ENCODE assay signal across 8 mouse cellular contexts in the genomic region with DNA sequence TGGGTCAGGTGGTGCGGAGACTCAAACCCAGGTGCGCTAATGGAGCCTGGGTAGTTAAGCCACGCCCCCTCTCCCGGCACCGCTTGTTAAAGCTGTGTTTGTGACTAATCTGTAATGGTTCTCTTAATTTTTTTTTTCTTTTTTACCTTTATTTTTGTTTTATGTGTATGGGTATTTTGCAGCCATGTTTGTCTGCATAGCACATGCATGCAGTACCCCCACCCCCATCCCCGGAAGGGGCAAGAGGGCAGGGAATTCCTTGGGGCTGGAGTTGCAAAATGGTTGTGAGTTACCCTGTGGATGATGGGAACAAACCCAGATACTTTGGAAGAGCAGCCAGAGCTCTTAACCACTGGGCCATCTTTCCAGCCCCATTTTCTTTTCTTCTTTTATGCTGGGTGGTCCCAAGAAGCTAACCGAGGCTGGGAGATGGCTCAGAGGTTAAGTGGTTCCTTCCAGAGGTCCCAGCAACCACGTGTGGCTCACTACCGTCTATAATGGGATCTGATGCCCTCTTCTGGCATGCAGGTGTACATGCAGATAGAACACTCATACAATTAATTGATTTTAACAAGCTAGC. TPM values are rescaled to one million over a fixed set of nuclear protein-coding genes. Genes with fewer than 3 reads are reported as not detected.
A peak's percentile ranks its signal among the peaks of the same experiment; 100 is the strongest.
DNase-seq lines count a peak whose midpoint lies in the region; ATAC-seq lines count a peak whose summit lies in the region.

No protein-coding gene starts in this region.

- peak overlapping the region; percentile 18; the same call in 1 of the 2 replicates for H3K4me2 ChIP-seq in lung, embryonic 16.5 days (ENCODE audit: low read depth, low read length)
- peak overlapping the region; percentile 34; the same call in 1 of the 2 replicates for H3K4me2 ChIP-seq in heart, embryonic 16.5 days (ENCODE audit: low read depth, low read length)

- no peaks in the 10 kb centered on the region for H3K36me3 ChIP-seq in lung, embryonic 16.5 days (ENCODE audit: control insufficient read depth, insufficient read depth, low read length)
- no peaks in the 10 kb centered on the region for H3K36me3 ChIP-seq in heart, embryonic 16.5 days (ENCODE audit: control insufficient read depth, insufficient read depth)

- ATAC-seq in lung, embryonic 16.5 days (ENCODE audit: low read depth) = peak; percentile 54; the same call in 1 of the 2 replicates
- no peak for ATAC-seq in heart, embryonic 16.5 days (replicated peaks; ENCODE audit: extremely low read depth, insufficient read depth, low FRiP score)

- 0 out of 2 replicates have a peak, but pooled peaks cover 3% of the 10 kb centered on the region for H3K4me1 ChIP-seq in lung, embryonic 16.5 days (replicated peaks; ENCODE audit: control insufficient read depth, insufficient read depth, low read length)
- H3K4me1 ChIP-seq in heart, embryonic 16.5 days (ENCODE audit: control insufficient read depth, insufficient read depth, low read length) = no peaks in the 10 kb centered on the region; the same call in 1 of the 2 replicates

- WGBS in lung, embryonic 16.5 days = 6% methylated on average over 9 of the region's 9 CpGs
- 15% methylated on average over 9 of the region's 9 CpGs for WGBS in heart, embryonic 16.5 days

- H3K27me3 ChIP-seq in lung, embryonic 16.5 days (ENCODE audit: control insufficient read depth, insufficient read depth, low read depth, low read length) = no peaks in the 10 kb centered on the region
- H3K27me3 ChIP-seq in heart, embryonic 16.5 days (ENCODE audit: control insufficient read depth, insufficient read depth, low read length) = no peaks in the 10 kb centered on the region

- no peaks in the 10 kb centered on the region for H3K9me3 ChIP-seq in lung, embryonic 16.5 days (ENCODE audit: control insufficient read depth, low read length)
- no peaks in the 10 kb centered on the region for H3K9me3 ChIP-seq in heart, embryonic 16.5 days (replicated peaks; ENCODE audit: control insufficient read depth, low read length)

- no peak overlapping the region for H3K9ac ChIP-seq in lung, embryonic 16.5 days (ENCODE audit: low read length)
- no peak overlapping the region for H3K9ac ChIP-seq in heart, embryonic 16.5 days (ENCODE audit: low read length)

- H3K4me3 ChIP-seq in lung, embryonic 16.5 days (ENCODE audit: low read length) = no peak overlapping the region
- H3K4me3 ChIP-seq in heart, embryonic 16.5 days (ENCODE audit: low read length) = no peak overlapping the region

- H3K27ac ChIP-seq in lung, embryonic 16.5 days (ENCODE audit: low read length) = no peak overlapping the region
- H3K27ac ChIP-seq in heart, embryonic 16.5 days (ENCODE audit: low read length) = no peak overlapping the region

- DNase-seq in adrenal gland, adult 2 months = peak; percentile 25
- DNase-seq in adrenal gland, adult 8-10 months = no peak
- DNase-seq in lung, postnatal 25 days (ENCODE audit: low spot score) = no peak
- peak; percentile 40 for DNase-seq in lung, postnatal 36 days
- DNase-seq in ovary, postnatal 10 days (ENCODE audit: low spot score) = no peak
- no peak for DNase-seq in layer of hippocampus, postnatal 14 days (ENCODE audit: low spot score in 2 of 2)

RNA-seq across cellular contexts. Expression of a gene that starts 12.2 kb away (rescaled TPM):
- 10 to 100 TPM; 14.0 to 15.6 TPM for total RNA-seq in adrenal gland, adult 2 months (2021)
- polyA plus RNA-seq in adrenal gland, adult 2 months (2012; rRNA removed) = 5.6 and 7.6 TPM in 2 replicates
- 10 to 100 TPM; 13.9 to 20.1 (median 17.6) TPM for total RNA-seq in adrenal gland, adult 8-10 months (2022)
- polyA plus RNA-seq in lung, embryonic 16.5 days (2015; fragmentation: Nextera tagmentation; extraction: Ambion mirVana) = 27.1 and 30.1 TPM in 2 replicates
- 25.3 and 25.5 TPM in 2 replicates for polyA plus RNA-seq in heart, embryonic 16.5 days (2015; fragmentation: Nextera tagmentation; extraction: Ambion mirVana)
- 10 to 100 TPM; 35.2 to 38.6 TPM for total RNA-seq in layer of hippocampus, postnatal 14 days (2021)

RNA-seq across cellular contexts. Expression of a gene that starts 20.5 kb away (rescaled TPM):
- 1 to 10 TPM; 3.2 to 4.4 TPM for total RNA-seq in adrenal gland, adult 2 months (2021)
- polyA plus RNA-seq in adrenal gland, adult 2 months (2012; rRNA removed) = 0.29 and 0.31 TPM in 2 replicates
- total RNA-seq in adrenal gland, adult 8-10 months (2022) = 1 to 10 TPM in 2 of 4 experiments, under 1 TPM in 2; 0.37 to 1.6 (median 1.2) TPM
- 1.6 and 2.4 TPM in 2 replicates for polyA plus RNA-seq in lung, embryonic 16.5 days (2015; fragmentation: Nextera tagmentation; extraction: Ambion mirVana)
- polyA plus RNA-seq in heart, embryonic 16.5 days (2015; fragmentation: Nextera tagmentation; extraction: Ambion mirVana) = 0.43 and 0.52 TPM in 2 replicates
- total RNA-seq in layer of hippocampus, postnatal 14 days (2021) = under 1 TPM in 1 of 2 experiments, not detected in 1; 0.28 TPM

RNA-seq across cellular contexts. Expression of a gene that starts 25.9 kb away (rescaled TPM):
- not detected for total RNA-seq in adrenal gland, adult 2 months (2021)
- not detected in 2 replicates for polyA plus RNA-seq in adrenal gland, adult 2 months (2012; rRNA removed)
- total RNA-seq in adrenal gland, adult 8-10 months (2022) = not detected
- polyA plus RNA-seq in lung, embryonic 16.5 days (2015; fragmentation: Nextera tagmentation; extraction: Ambion mirVana) = not detected in 2 replicates
- polyA plus RNA-seq in heart, embryonic 16.5 days (2015; fragmentation: Nextera tagmentation; extraction: Ambion mirVana) = 0.12 and 0.16 TPM in 2 replicates
- under 1 TPM in 1 of 2 experiments, not detected in 1; 0.44 TPM for total RNA-seq in layer of hippocampus, postnatal 14 days (2021)

RNA-seq across cellular contexts. Expression of a gene that starts 39.1 kb away (rescaled TPM):
- under 1 TPM; 0.73 to 0.78 TPM for total RNA-seq in adrenal gland, adult 2 months (2021)
- 2.8 and 5.2 TPM in 2 replicates for polyA plus RNA-seq in adrenal gland, adult 2 months (2012; rRNA removed)
- total RNA-seq in adrenal gland, adult 8-10 months (2022) = 1 to 10 TPM in 1 of 4 experiments, under 1 TPM in 3; 0.22 to 2.3 (median 0.67) TPM
- polyA plus RNA-seq in lung, embryonic 16.5 days (2015; fragmentation: Nextera tagmentation; extraction: Ambion mirVana) = 39.5 and 41.1 TPM in 2 replicates
- 27.8 and 29.4 TPM in 2 replicates for polyA plus RNA-seq in heart, embryonic 16.5 days (2015; fragmentation: Nextera tagmentation; extraction: Ambion mirVana)
- total RNA-seq in layer of hippocampus, postnatal 14 days (2021) = 1 to 10 TPM; 1.2 to 2.6 TPM

RNA-seq across cellular contexts. Expression of a gene that starts 58.5 kb away (rescaled TPM):
- under 1 TPM; 0.43 to 0.86 TPM for total RNA-seq in adrenal gland, adult 2 months (2021)
- 2.4 and 8.5 TPM in 2 replicates for polyA plus RNA-seq in adrenal gland, adult 2 months (2012; rRNA removed)
- total RNA-seq in adrenal gland, adult 8-10 months (2022) = 1 to 10 TPM in 2 of 4 experiments, under 1 TPM in 2; 0.81 to 2.2 (median 1.4) TPM
- 3.9 and 4.5 TPM in 2 replicates for polyA plus RNA-seq in lung, embryonic 16.5 days (2015; fragmentation: Nextera tagmentation; extraction: Ambion mirVana)
- 1.4 and 2.4 TPM in 2 replicates for polyA plus RNA-seq in heart, embryonic 16.5 days (2015; fragmentation: Nextera tagmentation; extraction: Ambion mirVana)
- total RNA-seq in layer of hippocampus, postnatal 14 days (2021) = 1 to 10 TPM; 3.7 to 5.1 TPM

Comparison
In these comparisons a context has a peak if more than half of its experiments do, and no peak if none do; other contexts are left out.
1. DNase-seq: peak in adrenal gland, adult 2 months (single experiment) and lung, postnatal 36 days (single experiment); none in adrenal gland, adult 8-10 months (single experiment), lung, postnatal 25 days (single experiment), ovary, postnatal 10 days (single experiment) and layer of hippocampus, postnatal 14 days (0 of 2).